Mouse (Mus musculus): ENCODE measurements around the gene Cfap73.

- TF ChIP-seq CTCF (IDR thresholded peaks at IDR 0.05; ENCODE audit: control insufficient read depth, insufficient read depth, low read length) (no peak), POLR2A (IDR thresholded peaks at IDR 0.05; ENCODE audit: borderline replicate concordance, control insufficient read depth, low read depth, low read length) (no peak)
Observed at GRCm38 (mm10) chr5:120664888-120665287, 30.9 kb upstream of the Cfap73 start.

Data from bone marrow, adult 2 months (tissue).